Mouse (Mus musculus) effector memory CD4-positive, alpha-beta T cell, adult 7 months (primary cell): ENCODE results near the gene Arhgap28. TPM values are rescaled to one million over a fixed set of nuclear protein-coding genes. Genes with fewer than 3 reads are reported as not detected.

ENCODE experiments used
- polyA plus RNA-seq: library from polyadenylated mRNA; unstranded; fragments of 100-300 nt; shearing (Covaris generic); gene quantifications from one replicate; pipeline ENCODE4 v1.2.1, GENCODE M21; 2017

Gene Arhgap28
- not detected for polyA plus RNA-seq

GRCm38 (mm10) chr17:68003741-68004560 lies at the start of gene Arhgap28:
Gene Arhgap28, minus strand, starts transcription at chr17:68004120.

